In the genomic region with DNA sequence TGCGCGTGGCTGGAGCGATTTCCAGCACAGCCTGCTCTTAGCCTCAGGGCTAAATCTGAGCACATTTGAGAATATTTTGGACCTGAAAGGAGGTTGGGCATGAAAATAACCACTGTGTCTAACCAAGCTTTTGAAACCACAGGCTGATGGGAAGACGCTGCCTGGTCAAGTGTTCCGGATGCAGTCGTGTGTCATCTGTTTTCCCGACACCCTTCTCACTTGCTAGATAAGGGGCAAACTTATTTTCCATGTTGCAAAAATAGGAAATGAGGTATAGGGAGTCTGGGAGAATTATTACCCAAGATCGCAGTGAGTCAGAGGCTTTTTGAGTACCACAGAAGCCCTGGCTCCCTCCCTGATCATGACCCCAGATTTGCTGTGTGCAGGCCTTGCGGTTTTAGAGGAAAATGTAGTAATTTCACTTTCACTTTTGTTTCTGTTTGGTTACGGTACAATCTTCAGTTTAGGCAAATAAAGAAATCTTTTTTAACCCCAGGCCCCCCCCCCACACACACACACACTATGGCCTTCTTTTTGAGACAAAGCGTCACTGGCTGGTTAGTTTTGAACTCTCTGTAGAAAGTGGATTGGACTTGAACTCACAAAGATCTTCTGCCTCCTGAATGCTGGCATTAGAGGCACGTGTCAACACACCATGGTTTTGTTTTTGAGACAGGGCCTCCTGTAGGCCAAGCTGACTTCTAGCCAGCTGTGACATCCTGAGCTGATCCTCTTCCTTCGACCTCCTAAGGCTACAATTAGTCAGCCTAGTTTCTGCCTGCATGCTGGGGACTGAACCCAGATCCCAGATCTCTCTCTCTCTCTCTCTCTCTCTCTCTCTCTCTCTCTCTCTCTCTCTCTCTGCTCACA, we compare ENCODE assay signal across 8 mouse cellular contexts.
A peak's percentile ranks its signal among the peaks of the same experiment; 100 is the strongest.
DNase-seq lines count a peak whose midpoint lies in the region; ATAC-seq and TF ChIP-seq lines count a peak whose summit lies in the region.

No protein-coding gene starts in this region.

- H3K27me3 ChIP-seq in erythroblast, embryonic 14.5 days (ENCODE audit: control insufficient read depth): no peaks in the 10 kb centered on the region
- no peaks in the 10 kb centered on the region for H3K27me3 ChIP-seq in liver, embryonic 14.5 days (ENCODE audit: control insufficient read depth, insufficient read depth, low read length)

- no peaks in the 10 kb centered on the region for H3K9me3 ChIP-seq in ES-E14 (ENCODE audit: control insufficient read depth, insufficient read depth, low read depth, low read length)
- H3K9me3 ChIP-seq in erythroblast, embryonic 14.5 days (ENCODE audit: control insufficient read depth, low read length): no peaks in the 10 kb centered on the region
- H3K9me3 ChIP-seq in liver, embryonic 14.5 days (ENCODE audit: control insufficient read depth, low read length): no peaks in the 10 kb centered on the region

- H3K27ac ChIP-seq in ES-E14 (ENCODE audit: insufficient read depth, low read depth, low read length, poor library complexity, severe bottlenecking): peak overlapping the region; percentile 65
- H3K27ac ChIP-seq in liver, embryonic 14.5 days: peak overlapping the region; percentile 47; the same call in 1 of the 2 replicates

- peak; percentile 48 for ATAC-seq in frontal cortex, adult (ENCODE audit: low TSS enrichment)
- ATAC-seq in liver, embryonic 14.5 days (ENCODE audit: insufficient read depth): peak; percentile 32; the same call in 1 of the 2 replicates

- H3K4me3 ChIP-seq in ES-E14 (ENCODE audit: insufficient read depth in 1 of 2, low read depth in 1 of 2, low read length in 2 of 2, poor library complexity in 1 of 2, severe bottlenecking in 1 of 2): no peak overlapping the region
- H3K4me3 ChIP-seq in erythroblast, embryonic 14.5 days (replicated peaks): peak overlapping the region; percentile 60
- H3K4me3 ChIP-seq in liver, embryonic 14.5 days (ENCODE audit: insufficient read depth in 1 of 2, low read depth in 2 of 2, low read length in 2 of 2): peak overlapping the region; percentile 32 to 49

- 21% methylated on average over 13 of the region's 13 CpGs for WGBS in liver, embryonic 14.5 days (ENCODE audit: insufficient replicate concordance)

- TF ChIP-seq CTCF in liver, embryonic 14.5 days (IDR thresholded peaks at IDR 0.05; ENCODE audit: low read depth): no peak

- peak overlapping the region; percentile 59 for H3K9ac ChIP-seq in ES-E14 (ENCODE audit: insufficient read depth, low read depth, low read length, poor library complexity, severe bottlenecking)
- peak overlapping the region; percentile 45 for H3K9ac ChIP-seq in liver, embryonic 14.5 days (replicated peaks)

- H3K4me1 ChIP-seq in ES-E14 (ENCODE audit: control insufficient read depth in 2 of 2, insufficient read depth in 2 of 2, low read length in 2 of 2, poor library complexity in 1 of 2): peaks cover 16 to 27% of the 10 kb centered on the region in 2 experiments
- H3K4me1 ChIP-seq in erythroblast, embryonic 14.5 days (ENCODE audit: control insufficient read depth): peaks cover 9% of the 10 kb centered on the region
- H3K4me1 ChIP-seq in liver, embryonic 14.5 days (replicated peaks; ENCODE audit: control insufficient read depth in 2 of 2, insufficient read depth in 2 of 2, low read length in 1 of 2): peaks cover 0 to 13% of the 10 kb centered on the region in 2 experiments; a peak in 2 of 4 replicates

- in situ Hi-C loops in ES-E14 (cut with MboI; ENCODE audit: low sequenced_read_pairs in 2 of 2, unreplicated experiment in 2 of 2): no loop called here

- TF ChIP-seq EP300 in liver, embryonic 14.5 days (IDR thresholded peaks at IDR 0.05; ENCODE audit: low read depth): no peak

- peak overlapping the region; percentile 67 for H3K4me2 ChIP-seq in liver, embryonic 14.5 days (ENCODE audit: low read depth)

- DNase-seq in frontal cortex, postnatal 25 days (ENCODE audit: low spot score in 2 of 2): no peak
- no peak for DNase-seq in ES-E14 (ENCODE audit: low read depth, low spot score)
- DNase-seq in liver, embryonic 14.5 days (ENCODE audit: low read depth in 3 of 3, low spot score in 3 of 3): peak in 1 of 3 experiments; percentile 51
- peak; percentile 24 to 27 for DNase-seq in spleen, postnatal 10 days (ENCODE audit: low spot score in 2 of 2)
- DNase-seq in cerebellum, postnatal 4 days (ENCODE audit: low spot score in 2 of 2): no peak
- no peak for DNase-seq in ovary, postnatal 14 days (ENCODE audit: low spot score)

- H3K36me3 ChIP-seq in ES-E14 (ENCODE audit: control insufficient read depth, insufficient read depth, low read length, poor library complexity, severe bottlenecking): 0 out of 2 replicates have a peak, but pooled peaks cover 3% of the 10 kb centered on the region
- H3K36me3 ChIP-seq in erythroblast, embryonic 14.5 days (ENCODE audit: control insufficient read depth): no peaks in the 10 kb centered on the region
- H3K36me3 ChIP-seq in liver, embryonic 14.5 days (replicated peaks; ENCODE audit: control insufficient read depth, insufficient read depth, low read depth): no peaks in the 10 kb centered on the region

TF ChIP-seq in ES-E14, 5 proteins besides CTCF, POLR2A, EP300 and RAD21:
- no peak for TF ChIP-seq CHD2 (IDR thresholded peaks at IDR 0.05; ENCODE audit: low read depth, low read length)
- no peak for TF ChIP-seq ZC3H11A (IDR thresholded peaks at IDR 0.05; ENCODE audit: borderline replicate concordance, low read depth, low read length)
- TF ChIP-seq MAFK (IDR thresholded peaks at IDR 0.05; ENCODE audit: insufficient read depth, low read depth, low read length): no peak
- TF ChIP-seq HCFC1 (IDR thresholded peaks at IDR 0.05; ENCODE audit: borderline replicate concordance, insufficient read depth, low read length): no peak
TF ChIP-seq in ES-E14: peak in this region for 0.

Comparison
In these comparisons a context has a peak if more than half of its experiments do, and no peak if none do; other contexts are left out.
1. DNase-seq: peak in spleen, postnatal 10 days (2 of 2); none in frontal cortex, postnatal 25 days (0 of 2), ES-E14 (single experiment), cerebellum, postnatal 4 days (0 of 2) and ovary, postnatal 14 days (single experiment).
2. H3K4me3 ChIP-seq: peak in erythroblast, embryonic 14.5 days (single experiment) and liver, embryonic 14.5 days (2 of 2); none in ES-E14 (0 of 2).